Mouse (Mus musculus) left cerebral cortex, adult 11 months (tissue): ENCODE data around the gene Vmn2r57.
"Not testable (repeated sequence)": the region's sequence is repeated elsewhere in the genome, so short reads cannot be mapped to it uniquely, and the experiment has no call there.

Experiments
- DNase-seq: peaks from one replicate; pipeline ENCODE4 v3.0.0; 2022; ENCODE audit warnings: low spot score

Gene Vmn2r57

DNA sequence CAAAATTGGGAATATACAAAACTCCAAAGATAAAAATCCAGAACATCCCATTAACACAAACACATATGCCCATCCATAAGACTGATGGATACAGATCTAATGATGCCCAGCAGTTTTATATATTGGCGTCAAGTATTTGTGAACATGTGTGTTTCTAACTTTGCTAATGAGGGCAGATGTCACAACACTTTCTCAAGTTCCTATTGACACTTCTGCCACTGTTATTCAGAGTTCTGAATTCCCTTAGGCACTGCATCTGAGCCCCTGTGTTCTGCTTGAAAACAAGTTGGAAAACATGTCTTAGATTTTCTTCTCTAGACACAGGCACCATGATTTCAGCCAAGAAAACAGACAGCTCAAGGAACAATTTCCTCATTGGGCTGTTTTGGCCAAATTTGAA lies at the start of gene Vmn2r57:
Vmn2r57 (minus strand) TSS at position 101 of the 400 bp plus-strand sequence.
- DNase-seq: not testable (repeated sequence)

DNA sequence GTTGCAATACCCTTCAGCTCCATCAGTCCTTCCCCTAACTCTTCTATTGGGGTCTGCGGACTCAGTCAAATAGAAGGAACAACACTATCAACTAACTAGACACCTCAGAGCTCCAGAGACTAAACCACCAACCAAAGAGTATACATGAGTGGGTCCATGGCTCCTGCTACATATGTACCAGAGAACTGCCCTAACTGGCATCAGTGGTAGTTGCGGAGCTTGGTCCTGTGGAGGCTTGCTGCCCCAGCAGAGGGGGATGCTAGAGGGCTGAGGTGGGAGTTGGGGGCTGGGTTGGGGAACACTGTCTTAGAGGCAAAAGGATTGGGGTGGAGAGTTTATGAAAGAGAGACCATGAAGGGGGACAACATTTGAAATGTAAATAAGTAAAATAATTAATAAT lies 49.4 kb upstream of the Vmn2r57 start:
- no peak for DNase-seq

DNA sequence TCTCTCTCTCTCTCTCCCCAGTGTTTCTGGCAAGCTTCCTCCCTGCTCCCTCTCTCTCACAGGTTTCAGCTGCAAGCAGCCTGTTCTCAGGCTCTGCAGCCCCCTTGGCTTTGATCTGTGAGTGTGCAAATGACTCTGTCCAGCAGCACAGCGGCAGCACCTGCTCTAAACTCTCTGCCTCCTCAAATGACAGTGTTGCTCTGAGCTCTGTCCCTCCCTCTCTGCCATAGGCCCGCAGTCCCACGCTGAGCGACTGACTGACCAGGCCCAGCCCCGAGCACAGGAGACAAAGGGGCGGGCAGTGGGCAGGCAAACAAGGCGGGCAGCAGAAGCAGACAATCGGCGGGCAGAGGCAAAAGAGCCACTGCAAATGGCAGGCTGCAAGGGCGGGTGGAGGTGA lies 3.4 kb upstream of the Vmn2r57 start:
- no peak for DNase-seq

DNA sequence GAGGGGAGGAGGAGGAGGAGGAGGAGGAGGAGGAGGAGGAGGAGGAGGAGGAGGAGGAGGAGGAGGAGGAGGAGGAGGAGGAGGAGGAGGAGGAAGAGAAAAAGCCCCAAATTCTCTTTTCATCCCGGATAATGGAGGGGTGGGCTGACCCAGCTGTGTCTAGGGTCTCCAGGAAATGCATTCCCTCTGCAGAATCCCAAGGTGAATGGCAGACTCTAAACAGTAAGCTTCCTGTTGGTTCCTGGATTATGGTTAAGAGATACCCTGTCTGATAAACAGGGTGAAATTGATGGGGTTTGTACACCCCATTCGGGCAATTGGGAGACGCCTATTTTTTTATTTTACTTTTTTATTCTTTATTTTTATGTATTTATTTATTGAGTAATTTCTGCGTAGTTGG lies 54.4 kb downstream of the Vmn2r57 start:
- DNase-seq: no peak

DNA sequence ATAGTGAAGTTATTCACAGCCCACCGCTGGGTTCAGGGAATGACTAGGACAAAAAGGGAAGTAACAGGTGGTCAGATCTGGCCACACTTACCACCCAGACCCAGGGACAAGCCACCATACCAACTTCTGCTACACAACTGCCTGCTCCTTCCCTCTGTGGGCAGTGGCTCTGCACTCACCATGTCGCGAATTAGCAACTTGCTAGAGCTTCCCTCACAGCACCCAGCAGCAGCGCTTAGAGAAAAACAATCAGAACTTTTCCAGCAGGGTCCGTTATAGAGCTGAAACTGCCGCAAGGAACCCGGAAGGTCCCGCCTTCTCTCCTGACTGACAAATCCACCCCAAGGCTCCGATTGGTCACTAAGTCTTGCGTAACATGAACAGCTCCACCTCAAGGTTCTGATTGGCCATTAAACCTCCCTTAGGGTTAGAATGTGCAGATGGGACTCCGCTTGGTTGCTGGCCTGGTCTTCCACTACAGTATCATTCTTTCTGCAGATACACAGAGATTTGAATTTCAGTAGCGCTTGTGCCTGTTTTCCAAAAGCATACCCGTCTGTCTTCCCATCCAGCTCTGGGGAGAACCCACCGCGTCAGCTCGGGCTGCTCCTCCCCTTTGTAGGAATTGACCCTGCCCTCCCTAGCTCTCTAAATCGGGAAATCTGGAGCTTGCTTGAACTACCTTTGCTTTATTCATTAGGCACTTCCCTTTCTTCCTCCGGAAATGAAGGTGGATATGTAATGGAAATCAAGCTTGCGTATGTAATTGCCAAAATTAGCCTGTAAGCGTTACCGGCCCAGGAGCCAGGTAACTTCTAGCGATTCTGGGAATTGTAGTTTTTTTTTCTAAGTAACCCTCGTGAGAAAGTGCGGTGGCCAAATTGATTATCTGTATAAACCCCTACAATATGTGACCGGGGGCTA lies 55.2 kb downstream of the Vmn2r57 start, which contains the start of gene AI987944:
AI987944 (minus strand) TSS at position 332 of the 924 bp plus-strand sequence.
- peak; percentile 85 for DNase-seq
